Mouse (Mus musculus): Measurements from ENCODE around the gene Clec12b. TPM values are rescaled to one million over a fixed set of nuclear protein-coding genes. Genes with fewer than 3 reads are reported as not detected.
"Not testable (repeated sequence)": the region's sequence is repeated elsewhere in the genome, so short reads cannot be mapped to it uniquely, and the experiment has no call there.

The Clec12b gene
- total RNA-seq, 2 experiments from 2014 or later, result not detected

- no peak for DNase-seq
Measured at GRCm38 (mm10) chr6:129369374-129370132, 16.1 kb downstream of the Clec12b start.

- peak in 1 of 2 experiments; percentile 54 for DNase-seq
Measured at GRCm38 (mm10) chr6:129365959-129366359, 19.7 kb downstream of the Clec12b start.

DNA sequence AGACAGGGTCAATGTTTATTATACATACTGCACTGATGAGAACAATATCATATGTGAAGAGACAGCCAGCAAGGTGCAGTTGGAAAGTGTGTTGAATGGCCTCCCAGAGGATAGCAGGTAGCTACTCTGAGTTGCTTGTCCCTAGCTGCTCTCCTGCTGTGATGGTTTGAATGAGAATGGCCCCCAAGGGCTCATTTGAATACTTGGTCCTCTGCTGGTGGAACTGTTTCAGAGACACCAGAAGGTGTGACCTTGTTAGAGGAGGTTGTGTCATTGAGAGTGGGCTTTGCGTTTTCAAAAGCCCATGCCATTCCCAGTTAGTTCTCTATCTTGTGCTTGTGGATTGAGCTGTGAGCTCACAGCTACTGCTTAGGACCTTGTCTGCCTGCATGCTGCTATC, 21.7 kb downstream of the Clec12b start:
- no peak for DNase-seq

DNA sequence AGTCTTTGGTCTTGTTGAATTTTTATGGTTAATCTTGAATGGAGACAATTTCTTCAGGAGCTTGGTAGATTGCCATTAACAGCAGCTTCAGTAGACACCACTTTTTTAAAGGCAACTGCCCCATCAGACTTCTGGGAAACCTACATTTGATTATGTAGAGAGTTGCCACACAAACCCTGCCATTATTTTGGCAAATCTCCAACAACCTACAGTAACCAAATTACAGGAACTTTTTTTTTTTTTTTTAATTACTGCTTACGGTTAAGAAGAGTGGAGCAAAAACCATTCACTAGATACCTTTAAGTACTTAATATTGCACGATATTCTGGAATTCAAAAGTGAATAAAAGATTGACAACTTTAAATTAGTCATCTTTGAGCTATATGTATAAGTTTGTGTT, 26.2 kb downstream of the Clec12b start:
- DNase-seq, result no peak

- DNase-seq, result no peak
Measured at GRCm38 (mm10) chr6:129356430-129356829, 29.2 kb downstream of the Clec12b start.

GRCm38 (mm10) chr6:129355774-129356173, 29.9 kb downstream of the Clec12b start:
- no peak for DNase-seq

- DNase-seq, result no peak
Measured at GRCm38 (mm10) chr6:129351091-129351490, 34.6 kb downstream of the Clec12b start.

- no peak for DNase-seq
Measured at GRCm38 (mm10) chr6:129349524-129350352, 35.9 kb downstream of the Clec12b start.

DNA sequence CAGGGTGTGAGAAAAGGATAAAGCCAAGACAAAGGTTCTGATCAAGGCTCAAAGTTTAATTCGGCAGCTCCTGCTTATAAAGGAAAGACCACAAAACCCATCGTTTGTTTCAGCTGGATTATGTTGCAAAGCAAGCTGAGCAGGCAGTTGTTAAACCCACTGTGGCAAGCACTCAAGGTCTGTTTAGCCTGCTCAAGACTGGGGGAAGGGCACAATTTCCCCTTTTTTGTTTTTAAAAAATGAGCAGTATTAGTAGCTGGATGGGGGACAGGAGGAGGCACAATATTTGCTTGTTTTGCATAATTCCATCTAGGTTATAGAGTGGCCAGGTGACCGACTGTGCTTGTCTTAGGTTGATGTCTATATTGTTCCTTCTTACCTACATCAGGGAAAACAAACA, 41.3 kb downstream of the Clec12b start:
- DNase-seq, result no peak

GRCm38 (mm10) chr6:129342391-129342790, 43.3 kb downstream of the Clec12b start, which contains the start of gene Clec12a:
Gene Clec12a (plus strand): TSS chr6:129342691.
- not testable (repeated sequence) for DNase-seq

DNA sequence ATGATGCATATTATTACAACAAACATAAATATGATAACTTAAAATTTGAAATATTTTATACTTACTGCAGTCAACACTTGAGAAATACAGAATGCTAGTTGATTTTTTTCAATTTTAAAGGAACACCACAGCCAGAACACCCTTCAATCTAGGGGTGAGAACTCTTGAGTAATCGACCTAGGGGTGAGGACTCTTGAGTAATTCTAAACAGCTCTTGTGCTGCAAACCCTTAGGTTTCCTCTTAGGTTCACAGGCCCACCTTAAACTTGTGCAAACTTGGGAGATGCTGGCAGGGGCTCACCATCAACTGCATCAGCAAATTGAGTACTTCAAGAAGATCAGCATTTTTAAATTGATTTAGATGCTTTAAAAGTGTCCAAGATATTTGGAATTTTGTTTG, 47.9 kb downstream of the Clec12b start:
- no peak for DNase-seq

- DNase-seq, result peak; percentile 25 to 44
Measured at GRCm38 (mm10) chr6:129333674-129334078, 52.0 kb downstream of the Clec12b start.

DNA sequence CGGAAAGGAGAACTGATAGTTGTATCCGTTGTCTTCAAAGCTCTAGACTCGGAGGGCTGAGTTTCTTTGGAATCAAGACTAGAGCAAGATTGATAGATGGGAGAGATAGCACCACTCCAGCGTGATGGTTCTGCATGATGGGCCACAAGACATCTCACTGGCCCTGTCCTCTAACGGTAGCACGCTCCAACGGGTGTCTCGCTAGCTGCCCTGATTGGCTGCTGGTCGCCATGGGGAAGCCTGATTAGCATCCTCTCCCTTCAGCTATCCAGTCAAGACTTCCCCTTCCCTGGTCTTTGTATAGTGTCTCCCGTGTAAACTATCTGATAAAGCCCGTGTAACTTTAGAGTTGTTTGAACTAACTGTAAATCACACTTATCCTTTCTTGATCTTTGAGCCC, 54.1 kb downstream of the Clec12b start, which contains the start of gene 4922502D21Rik:
4922502D21Rik (minus strand) TSS at position 187 of the 400 bp plus-strand sequence.
- DNase-seq, result no peak

DNA sequence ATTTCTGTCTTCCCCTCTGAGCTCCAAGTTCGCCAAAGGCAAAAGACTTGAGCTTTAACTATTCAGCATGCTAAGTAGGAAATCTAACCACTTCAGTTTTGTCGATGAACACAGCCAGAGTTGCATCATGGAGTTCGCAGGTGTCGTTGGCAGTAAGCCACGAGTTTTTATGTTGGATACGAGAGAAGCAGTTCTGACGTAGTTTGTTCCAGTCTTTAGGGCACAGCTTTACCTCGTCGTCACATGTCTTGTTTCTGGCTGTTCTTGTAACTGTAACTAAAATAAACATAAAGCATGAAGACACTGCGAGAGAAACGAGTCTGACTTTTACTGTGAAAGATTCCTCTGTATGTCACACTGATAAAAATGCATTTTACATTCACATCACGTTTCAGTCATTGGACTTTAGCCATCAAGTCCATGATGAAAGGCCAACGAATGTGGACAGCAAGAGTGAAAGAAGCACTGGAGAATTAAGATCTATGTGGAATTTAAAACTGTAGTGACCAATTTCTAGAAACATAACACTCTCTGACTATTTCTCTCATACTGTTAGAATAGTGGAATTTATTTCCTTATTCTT, 59.0 kb downstream of the Clec12b start:
- no peak for DNase-seq

GRCm38 (mm10) chr6:129326016-129326415, 59.7 kb downstream of the Clec12b start:
- no peak for DNase-seq

Other genes with a start within 250 kb of the Clec12b start
- 10 to 100 TPM; 39.7 to 59.7 TPM for gene Clec2d, start 205.3 kb downstream of the Clec12b start, total RNA-seq (2021)
- under 1 TPM; 0.13 to 0.30 TPM for gene Cd69, start 110.4 kb downstream of the Clec12b start, total RNA-seq (2021)
- not detected for gene 4922502D21Rik, start 54.1 kb downstream of the Clec12b start, total RNA-seq (2021)
- gene Clec12a, start 43.2 kb downstream of the Clec12b start, total RNA-seq (2021), result 1 to 10 TPM in 1 of 2 experiments, under 1 TPM in 1; 0.93 to 1.4 TPM
- gene Clec1b, start 11.4 kb upstream of the Clec12b start, total RNA-seq (2021), result 1 to 10 TPM in 1 of 2 experiments, under 1 TPM in 1; 0.56 to 1.2 TPM
- gene Clec9a, start 23.0 kb upstream of the Clec12b start, total RNA-seq (2021), result under 1 TPM; 0.13 to 0.17 TPM
- gene Clec1a, start 66.1 kb upstream of the Clec12b start, total RNA-seq (2021), result 1 to 10 TPM; 3.4 to 9.7 TPM
- gene Olr1, start 121.3 kb upstream of the Clec12b start, total RNA-seq (2021), result under 1 TPM in 1 of 2 experiments, not detected in 1; 0.40 TPM
- gene Tmem52b, start 126.7 kb upstream of the Clec12b start, total RNA-seq (2021), result not detected
- gene Gabarapl1, start 147.3 kb upstream of the Clec12b start, total RNA-seq (2021), result 100 to 1,000 TPM; 237 to 286 TPM
- under 1 TPM in 1 of 2 experiments, not detected in 1; 0.30 TPM for gene Klre1, start 192.0 kb upstream of the Clec12b start, total RNA-seq (2021)
- not detected for gene Klrd1, start 205.9 kb upstream of the Clec12b start, total RNA-seq (2021)
- gene Klrk1, start 238.0 kb upstream of the Clec12b start, total RNA-seq (2021), result under 1 TPM; 0.10 to 0.72 TPM

Data from adrenal gland, postnatal 36 days (tissue).